Mouse (Mus musculus) embryo, embryonic 9.5 days (tissue): ENCODE measurements around the gene Rab36.
A peak's percentile ranks its signal among the peaks of the same experiment; 100 is the strongest.

Source experiments
- DNase-seq: peaks from one replicate; pipeline ENCODE4 v3.0.0-alpha.2; 2017; ENCODE audit errors: extremely low spot score

The Rab36 gene

DNA sequence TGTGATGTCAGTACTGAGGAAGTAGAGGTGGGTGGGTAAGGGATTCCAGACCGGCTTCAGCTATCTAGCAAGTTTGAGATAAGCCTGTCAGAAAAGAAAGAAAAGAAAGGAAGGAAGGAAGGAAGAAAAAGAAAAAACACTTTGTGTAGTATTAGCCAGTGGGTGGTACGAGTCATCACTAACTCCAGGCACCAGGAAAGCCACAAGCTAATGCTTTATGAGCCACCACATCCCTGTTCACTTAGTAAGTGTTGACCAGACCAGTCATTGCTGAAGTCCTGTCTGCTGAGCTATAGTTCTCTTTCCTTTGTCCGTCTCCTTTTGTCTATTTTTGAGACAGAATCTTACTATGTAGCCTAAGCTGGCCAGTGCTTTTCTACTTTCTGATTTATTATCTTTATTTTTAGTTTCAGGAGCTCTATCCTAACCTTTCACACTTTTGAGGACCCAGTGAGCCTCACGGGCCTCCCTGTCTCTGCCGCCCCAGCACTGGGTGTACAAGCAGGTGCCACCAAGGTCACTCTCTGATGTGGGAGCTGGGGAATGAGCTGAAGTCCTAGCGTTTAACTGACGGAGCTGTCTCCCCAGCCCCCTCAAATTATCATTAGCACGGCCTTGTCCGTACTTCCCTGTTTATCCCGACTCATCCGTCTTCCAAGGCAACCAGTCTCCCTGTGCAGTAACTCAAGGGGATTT, 33.6 kb downstream of the Rab36 start:
- no peak for DNase-seq

DNA sequence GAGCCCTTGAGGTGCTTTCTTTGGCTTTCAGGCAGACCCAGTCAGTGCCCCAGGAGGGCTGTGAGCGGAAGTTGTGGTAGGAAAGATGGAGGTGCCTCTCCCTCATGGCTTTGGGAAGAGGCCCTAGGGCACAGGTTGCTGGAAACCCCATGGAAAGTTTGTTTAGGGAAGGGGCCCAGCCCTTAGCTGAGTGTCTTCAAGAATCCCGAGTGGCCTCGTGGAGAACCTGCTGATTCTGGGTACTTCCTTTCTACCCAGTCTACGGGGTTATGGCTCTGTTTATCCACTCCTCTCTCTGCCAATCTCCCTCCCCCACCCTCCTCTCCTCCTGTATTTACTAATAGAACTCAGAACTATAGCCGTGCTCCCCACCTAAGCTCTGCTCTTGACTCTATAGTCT, 38.8 kb downstream of the Rab36 start:
- no peak for DNase-seq

DNA sequence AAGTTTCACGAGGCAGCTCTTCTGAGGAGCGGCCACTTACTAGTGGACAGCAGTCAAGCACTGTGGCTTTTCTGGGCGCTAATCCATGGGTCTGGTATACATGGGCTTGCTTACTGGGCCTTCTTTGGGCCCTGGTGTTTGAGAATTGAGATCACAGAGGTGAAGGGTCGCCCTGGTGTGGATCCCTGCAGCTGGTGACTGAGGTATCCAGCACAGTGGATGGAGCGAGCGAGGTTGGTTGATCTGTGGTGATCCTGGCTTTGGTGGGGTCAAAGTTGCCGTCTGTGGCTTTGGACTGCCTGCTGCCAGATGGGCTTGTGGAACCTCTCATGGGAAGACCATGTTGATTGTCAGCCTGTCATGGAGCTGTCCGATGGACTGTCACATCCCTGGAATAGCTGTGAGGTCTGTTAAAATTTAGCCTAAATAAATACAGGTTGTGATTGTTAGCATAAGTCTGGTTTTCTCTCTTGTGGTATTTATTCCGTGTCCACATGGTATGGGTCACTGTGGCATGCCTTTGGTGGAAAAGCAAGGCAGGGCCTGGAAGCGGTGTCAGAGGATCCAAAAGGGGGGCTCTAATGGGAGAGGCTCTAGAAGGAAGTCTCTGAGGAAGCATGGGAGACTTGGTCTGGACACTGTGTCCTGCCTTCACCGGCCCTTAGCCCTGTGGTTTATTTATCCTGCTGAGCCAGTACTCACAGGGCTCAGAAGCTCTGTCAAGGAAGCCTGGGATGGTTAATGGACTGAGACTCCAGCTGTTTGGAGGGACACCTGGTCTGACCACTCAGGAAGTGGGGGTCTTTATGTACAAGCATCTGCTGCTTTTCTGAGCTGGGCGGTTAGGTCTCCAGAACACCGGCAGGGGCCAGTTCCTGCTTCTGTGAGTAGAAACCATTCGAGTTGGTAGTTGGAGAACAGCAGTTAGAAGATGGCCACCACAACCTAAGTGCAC, 41.6 kb downstream of the Rab36 start:
- DNase-seq: no peak

DNA sequence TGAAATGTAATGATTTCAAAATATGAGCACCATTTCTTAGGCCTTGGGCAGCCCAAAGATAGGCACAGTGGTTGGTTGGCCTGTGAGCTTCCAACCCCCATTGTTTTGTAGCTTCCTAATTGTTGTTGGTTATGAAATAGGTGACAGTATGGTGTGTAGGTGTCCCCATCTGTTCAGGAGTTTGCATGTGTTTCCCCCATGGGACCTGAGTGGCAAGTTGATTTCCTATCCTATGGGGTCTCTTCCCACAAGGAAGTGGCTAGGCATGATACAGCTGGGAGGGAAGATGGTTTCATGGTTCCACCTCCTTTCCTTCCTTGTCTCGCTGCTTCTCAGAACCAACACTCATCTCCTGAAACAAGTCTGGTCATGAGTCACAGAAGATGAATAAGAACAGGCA, 48.5 kb downstream of the Rab36 start:
- DNase-seq: no peak

DNA sequence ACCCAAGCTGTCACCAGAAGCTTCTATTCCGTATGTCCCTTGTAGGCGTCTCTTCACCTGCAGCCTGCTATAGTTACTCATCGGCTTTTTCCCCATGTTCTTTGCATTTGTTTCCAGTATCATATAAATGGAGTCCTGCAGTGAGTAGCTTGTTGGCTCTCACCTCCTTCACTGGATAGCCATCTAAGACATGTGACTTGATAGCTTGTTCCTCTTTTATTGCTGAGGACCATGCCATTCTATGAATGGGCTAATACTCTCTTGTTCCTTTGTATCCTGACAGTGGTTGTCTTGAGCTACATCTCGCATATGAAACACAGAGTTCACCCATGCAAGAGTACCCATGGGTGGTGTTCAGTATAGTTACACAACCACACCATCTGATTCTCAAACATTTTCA, 51.6 kb downstream of the Rab36 start:
- no peak for DNase-seq

DNA sequence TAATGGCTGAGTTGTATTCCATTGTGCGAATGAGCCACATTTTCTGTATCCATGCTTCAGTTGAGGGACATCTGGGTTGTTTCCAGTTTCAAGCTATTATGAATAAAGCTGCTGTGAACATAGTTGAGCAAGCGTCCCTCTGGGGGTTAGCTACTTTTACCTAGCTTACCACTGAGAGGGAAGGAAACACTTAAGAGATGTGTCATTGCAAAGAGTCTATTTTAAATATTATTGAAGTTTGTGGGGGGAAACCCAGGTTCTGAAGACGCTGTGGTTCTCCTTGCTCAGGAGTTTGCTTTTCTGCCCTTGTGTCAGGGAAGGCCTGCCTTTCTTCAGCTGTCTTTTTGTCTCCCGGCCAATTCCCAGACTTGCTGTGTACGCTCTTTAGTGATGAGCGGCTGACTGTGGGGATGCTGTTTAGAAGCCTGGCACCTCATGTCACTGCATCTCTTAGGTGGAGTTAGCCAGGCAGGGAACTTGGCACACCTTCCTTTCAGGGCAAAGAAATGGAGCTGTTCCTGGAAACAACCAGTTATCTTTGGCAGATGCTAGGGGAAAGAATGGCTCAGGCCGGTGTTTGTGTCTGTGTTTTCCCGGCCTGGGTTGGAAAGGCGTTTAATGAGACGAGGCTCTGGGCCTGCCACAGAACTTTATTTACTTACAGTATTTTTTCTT, 54.8 kb downstream of the Rab36 start:
- DNase-seq: no peak

DNA sequence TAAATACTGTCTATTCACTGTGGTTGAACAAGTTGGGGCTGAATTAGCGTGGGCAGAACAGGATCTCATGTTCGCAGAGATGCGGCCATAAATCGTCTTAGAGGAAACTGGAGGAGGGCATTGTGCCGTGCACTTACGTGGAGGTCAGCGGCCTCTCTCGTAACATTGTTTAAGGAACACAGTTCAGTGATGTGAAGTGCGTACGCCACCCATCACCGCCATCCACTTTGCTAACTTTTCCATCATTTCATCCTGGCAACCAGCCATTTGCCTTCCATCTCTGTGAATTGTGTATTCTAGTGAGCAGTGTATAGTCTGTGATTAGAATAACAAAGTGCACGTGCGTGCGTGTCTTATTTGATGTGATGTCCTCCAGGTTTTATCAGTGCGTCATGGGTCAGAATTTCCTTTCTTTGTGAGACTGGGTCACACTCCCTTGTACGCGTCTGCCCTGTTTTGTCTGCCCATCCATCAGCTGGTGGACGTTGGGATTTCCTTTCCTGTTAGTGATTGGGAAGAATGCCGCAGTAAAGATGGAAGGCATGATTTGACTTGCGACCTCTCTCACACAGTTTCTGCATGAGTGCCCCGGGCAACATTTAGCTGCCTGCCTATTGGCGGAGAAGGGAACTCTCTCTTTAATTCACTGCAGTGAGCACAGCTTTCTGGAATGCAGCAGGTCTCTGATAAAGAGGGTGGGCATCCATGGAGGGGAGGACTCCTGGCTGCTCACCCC, 56.6 kb downstream of the Rab36 start:
- DNase-seq: peak; percentile 35

DNA sequence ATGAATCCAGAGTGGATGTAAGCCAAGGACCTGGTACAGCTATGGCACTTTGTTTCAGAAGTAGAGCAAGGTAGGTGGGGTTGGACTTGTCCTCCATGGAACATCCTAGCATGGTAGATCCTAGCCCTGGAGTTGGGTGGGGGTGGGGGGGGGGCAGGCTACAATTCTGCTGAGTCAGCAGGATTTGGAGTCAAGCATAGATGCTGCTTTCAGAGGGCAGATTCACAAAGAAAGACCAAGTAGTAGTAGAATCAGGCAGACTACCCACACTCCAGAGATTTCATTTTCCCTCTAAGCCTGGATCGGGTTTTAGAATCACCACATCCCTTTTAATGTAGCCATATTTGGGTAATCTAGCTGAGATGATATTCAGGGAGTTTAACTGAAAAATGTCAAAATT, 57.5 kb downstream of the Rab36 start:
- DNase-seq: no peak

DNA sequence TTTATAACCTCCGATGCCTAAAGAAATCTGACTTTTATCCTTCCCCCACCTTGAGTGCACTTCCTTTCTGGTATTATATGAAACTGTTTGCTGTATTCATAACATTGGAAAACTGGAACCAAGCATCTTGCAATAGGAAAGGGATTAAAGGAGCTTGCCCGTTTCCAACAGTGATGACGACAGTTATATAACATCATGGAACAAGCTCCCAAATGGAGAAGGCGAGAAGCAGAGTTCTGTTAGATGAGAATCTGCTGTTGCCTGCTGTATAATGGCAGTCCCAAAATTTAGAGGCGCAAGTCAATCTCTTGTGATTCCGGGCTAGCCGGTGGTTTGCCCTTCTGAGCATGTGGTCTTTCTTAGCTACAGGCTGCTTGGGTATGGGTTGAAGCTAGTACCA, 58.4 kb downstream of the Rab36 start:
- no peak for DNase-seq

DNA sequence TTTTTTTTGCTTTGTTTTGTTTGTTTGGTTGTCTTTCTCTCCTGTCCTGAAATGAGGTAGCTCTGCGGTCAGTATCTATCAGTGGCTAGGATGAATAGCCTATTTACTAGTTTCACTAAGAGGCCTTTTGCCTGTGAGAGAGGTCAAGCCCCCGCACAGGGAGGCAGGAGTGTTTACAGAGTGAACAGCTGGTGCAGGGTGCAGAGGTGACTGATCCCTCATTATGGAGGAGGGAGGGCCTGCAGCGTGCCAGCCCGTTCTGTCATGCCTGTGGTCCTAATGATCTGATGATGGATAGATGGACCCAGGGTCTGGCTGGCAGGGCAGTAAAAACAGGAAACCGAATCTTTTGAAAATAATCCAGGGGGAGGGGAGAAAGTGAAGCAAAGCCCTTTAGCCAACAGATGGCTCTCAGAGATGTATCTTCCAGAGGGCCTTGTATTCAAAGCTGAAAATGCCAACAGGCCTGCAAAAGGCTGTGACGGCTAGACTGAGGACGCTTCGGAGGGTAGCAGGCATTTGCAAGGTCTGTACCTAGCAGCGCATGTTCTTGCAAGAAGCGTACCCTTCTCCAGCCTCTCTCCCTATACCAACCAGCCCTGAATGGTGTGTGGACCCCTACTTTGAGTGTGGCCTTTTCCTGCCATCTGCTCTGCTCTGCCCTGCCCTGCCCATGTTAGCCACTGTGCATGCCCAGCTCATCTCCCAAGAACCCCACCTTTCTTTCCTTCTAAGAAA, 61.8 kb downstream of the Rab36 start:
- DNase-seq: peak; percentile 86

DNA sequence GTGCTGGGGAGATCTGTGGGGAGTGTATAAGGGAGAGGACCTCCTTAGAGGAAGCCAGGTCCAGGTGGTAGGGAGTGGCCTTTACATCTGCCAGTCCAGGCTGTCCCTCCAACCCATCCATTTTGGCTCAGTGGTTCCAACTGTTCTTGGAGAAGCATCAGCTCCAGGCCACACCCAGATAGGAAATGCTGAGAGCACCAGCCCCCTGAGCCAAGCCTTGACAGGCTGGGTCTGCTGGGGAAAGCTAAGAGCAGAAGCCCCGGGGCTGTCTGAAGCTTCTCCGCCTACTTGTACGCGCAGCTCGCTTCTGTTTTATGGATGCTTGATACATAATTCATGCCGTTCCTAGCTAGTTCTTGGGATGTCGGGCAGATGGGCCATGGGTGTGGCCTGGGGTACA, 63.4 kb downstream of the Rab36 start:
- DNase-seq: no peak

DNA sequence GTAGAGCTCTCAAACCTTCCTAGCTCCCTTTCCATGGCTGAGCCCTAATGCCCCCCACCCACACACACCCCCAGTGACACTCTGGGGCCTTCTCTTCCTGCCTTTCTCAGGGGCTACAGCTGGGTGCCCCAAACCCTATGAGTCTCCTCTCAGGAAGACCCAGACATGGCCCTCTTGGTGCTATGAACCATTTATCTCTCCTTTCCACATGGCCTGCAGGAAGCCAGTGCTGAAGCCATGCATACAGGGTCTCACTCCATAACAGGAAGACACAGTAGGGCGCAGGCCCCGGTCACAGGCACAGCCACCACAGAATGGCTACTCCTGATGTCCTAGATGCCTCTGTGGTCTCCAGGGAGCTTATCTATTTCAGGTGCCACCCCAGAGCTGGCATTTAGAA, 66.6 kb downstream of the Rab36 start:
- DNase-seq: no peak
